Mouse (Mus musculus): ENCODE data around the gene Btn2a2. TPM values are rescaled to one million over a fixed set of nuclear protein-coding genes. Genes with fewer than 3 reads are reported as not detected.
A peak's percentile ranks its signal among the peaks of the same experiment; 100 is the strongest.

Gene Btn2a2
- polyA plus RNA-seq, 1 experiment from 2014 or later, result 0.15 TPM

GRCm38 (mm10) chr13:23518295-23518603, 29.6 kb upstream of the Btn2a2 start:
- Histone ChIP-seq H3K9me3 (no peaks in the 10 kb centered on the region), H3K4me1 (0 out of 2 replicates have a peak, but pooled peaks cover 2% of the 10 kb centered on the region), H3K27ac (0 out of 2 replicates have a peak overlapping the region, but pooled peaks have one; percentile 31), H3K27me3 (replicated peaks) (no peaks in the 10 kb centered on the region), H3K4me2 (peak overlapping the region; percentile 90), H3K36me3 (no peaks in the 10 kb centered on the region), H3K9ac (no peak overlapping the region), H3K4me3 (replicated peaks) (peak overlapping the region; percentile 58)
- WGBS, result under 1% methylated on average over 6 of the region's 6 CpGs
- no peak for ATAC-seq (ENCODE audit: insufficient read depth, low FRiP score, low read depth)

- H3K36me3 ChIP-seq, result no peaks in the 10 kb centered on the region
- 0 out of 2 replicates have a peak, but pooled peaks cover 2% of the 10 kb centered on the region for H3K4me1 ChIP-seq
- under 1% methylated on average over 27 of the region's 27 CpGs for WGBS
- H3K27me3 ChIP-seq (replicated peaks), result no peaks in the 10 kb centered on the region
- H3K4me2 ChIP-seq, result peak overlapping the region; percentile 90
- H3K27ac ChIP-seq, result peak overlapping the region; percentile 84
- ATAC-seq (ENCODE audit: insufficient read depth, low FRiP score, low read depth), result peak; percentile 80
- no peaks in the 10 kb centered on the region for H3K9me3 ChIP-seq
- peak overlapping the region; percentile 58 for H3K4me3 ChIP-seq (replicated peaks)
- H3K9ac ChIP-seq, result no peak overlapping the region
Observed at GRCm38 (mm10) chr13:23517603-23518294, 29.1 kb upstream of the Btn2a2 start.

GRCm38 (mm10) chr13:23516822-23517602, 28.4 kb upstream of the Btn2a2 start:
- Histone ChIP-seq H3K4me2 (peak overlapping the region; percentile 90), H3K4me1 (0 out of 2 replicates have a peak, but pooled peaks cover 2% of the 10 kb centered on the region), H3K36me3 (no peaks in the 10 kb centered on the region), H3K9me3 (no peaks in the 10 kb centered on the region), H3K27ac (peak overlapping the region; percentile 84), H3K4me3 (replicated peaks) (peak overlapping the region; percentile 58), H3K9ac (no peak overlapping the region), H3K27me3 (replicated peaks) (no peaks in the 10 kb centered on the region)
- no peak; the same call in 1 of the 2 replicates for ATAC-seq (ENCODE audit: insufficient read depth, low FRiP score, low read depth)
- under 1% methylated on average over 19 of the region's 19 CpGs for WGBS

- Histone ChIP-seq H3K27me3 (replicated peaks) (no peaks in the 10 kb centered on the region), H3K4me3 (replicated peaks) (peak overlapping the region; percentile 31), H3K27ac (no peak overlapping the region), H3K36me3 (no peaks in the 10 kb centered on the region), H3K4me1 (0 out of 2 replicates have a peak, but pooled peaks cover 2% of the 10 kb centered on the region), H3K9ac (no peak overlapping the region), H3K4me2 (peak overlapping the region; percentile 57), H3K9me3 (no peaks in the 10 kb centered on the region)
- 52% methylated on average over 15 of the region's 15 CpGs for WGBS
- ATAC-seq (ENCODE audit: insufficient read depth, low FRiP score, low read depth), result no peak
Observed at GRCm38 (mm10) chr13:23515826-23516620, 27.4 kb upstream of the Btn2a2 start.

GRCm38 (mm10) chr13:23515281-23515680, 26.6 kb upstream of the Btn2a2 start:
- Histone ChIP-seq H3K9me3 (no peaks in the 10 kb centered on the region), H3K27ac (no peak overlapping the region), H3K4me2 (no peak overlapping the region), H3K36me3 (no peaks in the 10 kb centered on the region), H3K4me1 (0 out of 2 replicates have a peak, but pooled peaks cover 4% of the 10 kb centered on the region), H3K9ac (no peak overlapping the region), H3K4me3 (replicated peaks) (no peak overlapping the region), H3K27me3 (replicated peaks) (no peaks in the 10 kb centered on the region)
- ATAC-seq (ENCODE audit: insufficient read depth, low FRiP score, low read depth), result no peak
- WGBS, result 76% methylated on average over 5 of the region's 5 CpGs

- Histone ChIP-seq H3K27ac (no peak overlapping the region), H3K36me3 (no peaks in the 10 kb centered on the region), H3K9me3 (no peaks in the 10 kb centered on the region), H3K4me3 (replicated peaks) (no peak overlapping the region), H3K4me1 (0 out of 2 replicates have a peak, but pooled peaks cover 4% of the 10 kb centered on the region), H3K9ac (no peak overlapping the region), H3K27me3 (replicated peaks) (no peaks in the 10 kb centered on the region), H3K4me2 (no peak overlapping the region)
- no peak for ATAC-seq (ENCODE audit: insufficient read depth, low FRiP score, low read depth)
- WGBS, result 83% methylated on average over 1 of the region's 1 CpGs
Observed at GRCm38 (mm10) chr13:23513517-23513916, 24.9 kb upstream of the Btn2a2 start.

GRCm38 (mm10) chr13:23510127-23510526, 21.5 kb upstream of the Btn2a2 start:
- Histone ChIP-seq H3K36me3 (no peaks in the 10 kb centered on the region), H3K4me1 (peaks cover 7% of the 10 kb centered on the region), H3K9me3 (no peaks in the 10 kb centered on the region), H3K27me3 (replicated peaks) (no peaks in the 10 kb centered on the region), H3K9ac (no peak overlapping the region), H3K4me3 (replicated peaks) (no peak overlapping the region), H3K4me2 (no peak overlapping the region), H3K27ac (no peak overlapping the region)
- ATAC-seq (ENCODE audit: insufficient read depth, low FRiP score, low read depth), result no peak
- 36% methylated on average over 1 of the region's 1 CpGs for WGBS

- Histone ChIP-seq H3K27ac (no peak overlapping the region), H3K4me3 (replicated peaks) (no peak overlapping the region), H3K9me3 (no peaks in the 10 kb centered on the region), H3K36me3 (no peaks in the 10 kb centered on the region), H3K4me1 (peaks cover 7% of the 10 kb centered on the region), H3K9ac (no peak overlapping the region), H3K27me3 (replicated peaks) (no peaks in the 10 kb centered on the region), H3K4me2 (0 out of 2 replicates have a peak overlapping the region, but pooled peaks have one; percentile 48)
- no peak for ATAC-seq (ENCODE audit: insufficient read depth, low FRiP score, low read depth)
- 40% methylated on average over 14 of the region's 14 CpGs for WGBS
Observed at GRCm38 (mm10) chr13:23506819-23507515, 18.3 kb upstream of the Btn2a2 start.

GRCm38 (mm10) chr13:23506351-23506750, 17.7 kb upstream of the Btn2a2 start:
- WGBS, result 19% methylated on average over 13 of the region's 13 CpGs
- H3K36me3 ChIP-seq, result no peaks in the 10 kb centered on the region
- no peaks in the 10 kb centered on the region for H3K9me3 ChIP-seq
- H3K9ac ChIP-seq, result no peak overlapping the region
- no peak overlapping the region for H3K27ac ChIP-seq
- H3K4me2 ChIP-seq, result peak overlapping the region; percentile 48
- no peaks in the 10 kb centered on the region for H3K27me3 ChIP-seq (replicated peaks)
- H3K4me3 ChIP-seq (replicated peaks), result 0 out of 2 replicates have a peak overlapping the region, but pooled peaks have one; percentile 23
- ATAC-seq (ENCODE audit: insufficient read depth, low FRiP score, low read depth), result 0 out of 2 replicates have a peak, but pooled peaks have one; percentile 44
- H3K4me1 ChIP-seq, result peaks cover 7% of the 10 kb centered on the region

- ATAC-seq (ENCODE audit: insufficient read depth, low FRiP score, low read depth), result no peak
- Histone ChIP-seq H3K27me3 (replicated peaks) (no peaks in the 10 kb centered on the region), H3K27ac (no peak overlapping the region), H3K4me1 (peaks cover 7% of the 10 kb centered on the region), H3K36me3 (no peaks in the 10 kb centered on the region), H3K9me3 (no peaks in the 10 kb centered on the region), H3K4me3 (replicated peaks) (peak overlapping the region; percentile 23), H3K9ac (no peak overlapping the region), H3K4me2 (peak overlapping the region; percentile 48)
- WGBS, result 20% methylated on average over 14 of the region's 14 CpGs
Observed at GRCm38 (mm10) chr13:23505662-23506345, 17.1 kb upstream of the Btn2a2 start.
